Mouse (Mus musculus) retina, embryonic 14.5 days (tissue): ENCODE measurements around the gene Elmo1.

Source experiments
- DNase-seq: peaks from one replicate; pipeline ENCODE4 v3.0.0-alpha.2; 2015; ENCODE audit warnings: low spot score

The Elmo1 gene

GRCm38 (mm10) chr13:20121385-20122043, 31.1 kb downstream of the Elmo1 start:
- DNase-seq: no peak

- DNase-seq: no peak
Measured at GRCm38 (mm10) chr13:20123975-20124374, 33.6 kb downstream of the Elmo1 start.

GRCm38 (mm10) chr13:20124965-20125364, 34.6 kb downstream of the Elmo1 start:
- no peak for DNase-seq

- DNase-seq: no peak
Measured at GRCm38 (mm10) chr13:20125845-20126244, 35.4 kb downstream of the Elmo1 start.

GRCm38 (mm10) chr13:20127553-20127952, 37.2 kb downstream of the Elmo1 start:
- DNase-seq: no peak

- no peak for DNase-seq
Measured at GRCm38 (mm10) chr13:20128097-20128496, 37.7 kb downstream of the Elmo1 start.

GRCm38 (mm10) chr13:20130731-20131130, 40.3 kb downstream of the Elmo1 start:
- DNase-seq: no peak

- DNase-seq: no peak
Measured at GRCm38 (mm10) chr13:20131322-20131997, 41.1 kb downstream of the Elmo1 start.

- no peak for DNase-seq
Measured at GRCm38 (mm10) chr13:20131998-20132371, 41.6 kb downstream of the Elmo1 start.

- DNase-seq: no peak
Measured at GRCm38 (mm10) chr13:20133602-20134394, 43.4 kb downstream of the Elmo1 start.

- no peak for DNase-seq
Measured at GRCm38 (mm10) chr13:20134395-20135225, 44.2 kb downstream of the Elmo1 start.

- no peak for DNase-seq
Measured at GRCm38 (mm10) chr13:20136753-20137152, 46.4 kb downstream of the Elmo1 start.

- DNase-seq: no peak
Measured at GRCm38 (mm10) chr13:20138466-20138865, 48.1 kb downstream of the Elmo1 start.

GRCm38 (mm10) chr13:20139060-20139459, 48.7 kb downstream of the Elmo1 start:
- DNase-seq: no peak

- DNase-seq: no peak
Measured at GRCm38 (mm10) chr13:20139825-20140665, 49.6 kb downstream of the Elmo1 start.

- no peak for DNase-seq
Measured at GRCm38 (mm10) chr13:20142637-20143036, 52.2 kb downstream of the Elmo1 start.

GRCm38 (mm10) chr13:20146848-20147247, 56.5 kb downstream of the Elmo1 start:
- DNase-seq: no peak

- DNase-seq: no peak
Measured at GRCm38 (mm10) chr13:20147736-20148135, 57.3 kb downstream of the Elmo1 start.

- no peak for DNase-seq
Measured at GRCm38 (mm10) chr13:20150130-20150835, 59.9 kb downstream of the Elmo1 start.

GRCm38 (mm10) chr13:20151302-20151978, 61.0 kb downstream of the Elmo1 start:
- DNase-seq: no peak
